Mouse (Mus musculus): ENCODE results near the gene Trpm4.

Trpm4 gene

GRCm38 (mm10) chr7:45255822-45256221 lies 77.8 kb downstream of the Trpm4 start:
- peak in 1 of 2 experiments; percentile 63 for DNase-seq (ENCODE audit: low spot score in 2 of 2)

GRCm38 (mm10) chr7:45253806-45254205 lies 79.8 kb downstream of the Trpm4 start:
- no peak for DNase-seq (ENCODE audit: low spot score in 2 of 2)

Measured in urinary bladder, postnatal 36 days (tissue).